Mouse (Mus musculus): Measurements from ENCODE around the gene Pard3b. TPM values are rescaled to one million over a fixed set of nuclear protein-coding genes. Genes with fewer than 3 reads are reported as not detected.

Gene Pard3b
- polyA plus RNA-seq, 1 experiment = 0.12 TPM

DNA sequence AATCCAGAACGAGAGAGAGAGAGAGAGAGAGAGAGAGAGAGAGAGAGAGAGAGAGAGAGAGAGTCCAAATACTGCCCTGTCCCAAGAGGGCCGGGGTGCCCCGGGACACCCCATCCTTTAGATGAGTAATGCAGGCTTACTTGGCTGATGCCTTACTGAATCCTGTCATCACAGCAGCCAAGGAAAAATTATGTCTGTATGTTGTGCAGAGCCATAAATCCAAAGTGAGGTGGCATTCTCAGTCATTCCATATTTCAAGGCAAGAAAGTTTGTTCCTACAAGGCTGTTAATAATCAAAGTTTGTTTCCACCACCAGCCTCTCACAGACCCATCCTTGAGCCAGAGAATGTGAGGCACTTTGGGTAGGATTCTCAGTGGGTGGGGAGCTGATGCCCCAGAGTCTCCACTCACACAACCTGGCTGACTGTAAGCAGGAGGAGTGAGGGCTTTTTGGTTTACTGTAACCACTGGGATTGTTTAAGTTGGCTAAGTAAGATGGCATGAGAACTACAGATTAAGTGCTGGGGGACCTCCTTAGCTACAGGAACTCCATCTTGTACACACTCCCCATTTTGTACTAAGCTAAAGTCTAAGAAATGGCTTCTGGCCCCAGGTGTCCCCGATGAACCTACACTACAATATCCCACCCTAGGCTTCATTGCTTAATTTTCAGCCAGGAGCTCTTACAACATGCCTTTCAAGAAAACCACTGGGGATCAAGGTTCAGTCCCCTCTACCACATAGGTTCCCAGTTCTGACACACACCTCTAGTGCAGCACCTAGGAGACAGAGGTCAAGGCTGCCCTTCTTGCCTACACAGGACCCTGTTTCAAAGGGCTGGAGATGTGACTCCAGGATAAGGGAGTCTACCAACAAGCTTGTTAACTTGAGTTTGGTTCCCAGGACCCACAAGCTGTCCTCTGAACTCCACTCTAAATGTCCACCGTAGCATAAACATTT lies 1027.4 kb downstream of the Pard3b start:
- no peaks in the 10 kb centered on the region for H3K4me1 ChIP-seq (ENCODE audit: control insufficient read depth, insufficient read depth, low read length)
- TF ChIP-seq POLR2A (IDR thresholded peaks at IDR 0.05; ENCODE audit: borderline replicate concordance, low read depth, low read length) (no peak), CTCF (IDR thresholded peaks at IDR 0.05; ENCODE audit: low read depth, low read length) (no peak)
- no peak overlapping the region for H3K27ac ChIP-seq (ENCODE audit: insufficient read depth, low read depth, low read length)
- H3K4me3 ChIP-seq (ENCODE audit: insufficient read depth, low read length) = no peak overlapping the region

DNA sequence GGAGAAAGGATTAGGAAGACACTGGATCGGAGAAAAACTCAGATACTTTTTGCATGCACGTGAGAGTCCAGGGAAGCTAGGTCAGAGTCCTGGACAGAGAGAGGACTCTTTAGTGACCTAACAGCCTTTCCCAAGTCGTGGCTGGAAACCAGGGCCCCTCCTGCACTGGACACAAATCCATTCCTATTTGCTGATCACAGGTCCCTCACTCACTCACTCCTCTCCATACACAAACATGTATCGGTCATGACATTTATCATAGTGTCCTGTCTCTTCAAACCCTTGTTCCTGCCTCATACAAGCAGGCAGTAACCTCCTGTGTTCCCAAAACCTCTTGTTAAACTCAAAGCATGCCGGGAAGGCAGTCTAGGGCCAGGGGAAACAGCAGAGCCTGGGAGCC lies 1028.2 kb downstream of the Pard3b start:
- no peak for TF ChIP-seq CTCF (IDR thresholded peaks at IDR 0.05; ENCODE audit: low read depth, low read length)
- no peak for TF ChIP-seq POLR2A (IDR thresholded peaks at IDR 0.05; ENCODE audit: borderline replicate concordance, low read depth, low read length)
- H3K27ac ChIP-seq (ENCODE audit: insufficient read depth, low read depth, low read length) = no peak overlapping the region
- H3K4me1 ChIP-seq (ENCODE audit: control insufficient read depth, insufficient read depth, low read length) = no peaks in the 10 kb centered on the region
- no peak overlapping the region for H3K4me3 ChIP-seq (ENCODE audit: insufficient read depth, low read length)

DNA sequence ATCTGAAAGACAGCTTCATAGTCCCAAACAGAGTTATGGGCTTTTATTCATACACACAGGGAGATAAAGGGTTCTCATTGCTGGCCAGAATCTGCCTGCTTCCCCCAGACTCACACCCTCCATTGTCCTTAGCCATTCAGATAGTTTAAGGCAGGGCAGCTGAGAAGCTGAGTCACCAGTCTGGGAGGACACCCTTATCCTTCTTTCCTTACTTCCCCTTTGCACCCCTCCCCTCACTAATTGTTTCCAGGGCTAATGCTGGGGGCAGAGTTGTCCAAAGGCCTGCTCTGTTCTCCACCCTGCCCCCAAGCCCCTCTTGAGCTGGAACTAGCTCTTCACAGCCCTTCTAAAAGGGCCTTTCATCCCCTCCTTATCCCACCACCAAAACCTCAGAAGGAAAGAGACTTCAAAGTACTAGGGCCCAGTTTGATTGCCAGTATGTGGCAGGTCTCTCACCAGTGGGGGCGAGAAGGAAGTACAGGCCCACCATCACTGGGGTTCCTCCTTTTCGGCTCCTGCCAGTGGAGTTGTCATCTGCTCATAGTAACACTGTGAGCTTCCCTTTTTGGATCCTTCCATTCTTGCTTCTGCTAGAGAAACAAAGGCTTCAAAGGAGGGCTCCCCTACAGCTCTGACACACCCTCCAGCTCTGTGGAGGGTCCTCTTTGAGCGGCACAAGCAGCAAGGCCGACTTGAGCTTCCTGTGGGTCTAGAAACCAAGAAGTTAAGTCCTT lies 1040.2 kb downstream of the Pard3b start:
- Histone ChIP-seq H3K4me1 (ENCODE audit: control insufficient read depth, insufficient read depth, low read length) (peaks cover 18% of the 10 kb centered on the region), H3K27ac (ENCODE audit: insufficient read depth, low read depth, low read length) (peak overlapping the region; percentile 78), H3K4me3 (ENCODE audit: insufficient read depth, low read length) (no peak overlapping the region)
- TF ChIP-seq CTCF (IDR thresholded peaks at IDR 0.05; ENCODE audit: low read depth, low read length) = no peak
- TF ChIP-seq POLR2A (IDR thresholded peaks at IDR 0.05; ENCODE audit: borderline replicate concordance, low read depth, low read length) = no peak

DNA sequence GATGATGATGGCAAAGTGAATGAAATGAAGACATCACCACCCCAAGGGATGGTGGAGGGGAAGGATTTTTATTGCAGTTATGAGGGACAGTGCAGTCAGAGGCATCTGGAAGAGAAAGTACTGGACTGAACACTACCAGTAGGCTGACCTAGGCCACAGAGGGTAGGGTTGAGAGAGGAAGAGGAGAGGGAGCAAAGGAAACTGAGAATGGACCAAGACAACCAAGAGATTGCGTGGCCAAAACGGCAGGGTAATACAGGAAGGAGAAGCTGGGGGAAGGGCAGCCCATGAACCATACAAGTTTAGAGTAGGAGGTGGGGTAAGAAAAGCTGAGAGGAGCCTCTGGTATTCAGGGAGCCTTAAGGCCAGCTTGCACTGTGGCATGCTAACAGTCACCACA lies 1040.8 kb downstream of the Pard3b start:
- peaks cover 18% of the 10 kb centered on the region for H3K4me1 ChIP-seq (ENCODE audit: control insufficient read depth, insufficient read depth, low read length)
- no peak for TF ChIP-seq POLR2A (IDR thresholded peaks at IDR 0.05; ENCODE audit: borderline replicate concordance, low read depth, low read length)
- no peak for TF ChIP-seq CTCF (IDR thresholded peaks at IDR 0.05; ENCODE audit: low read depth, low read length)
- peak overlapping the region; percentile 78 for H3K27ac ChIP-seq (ENCODE audit: insufficient read depth, low read depth, low read length)
- H3K4me3 ChIP-seq (ENCODE audit: insufficient read depth, low read length) = no peak overlapping the region

DNA sequence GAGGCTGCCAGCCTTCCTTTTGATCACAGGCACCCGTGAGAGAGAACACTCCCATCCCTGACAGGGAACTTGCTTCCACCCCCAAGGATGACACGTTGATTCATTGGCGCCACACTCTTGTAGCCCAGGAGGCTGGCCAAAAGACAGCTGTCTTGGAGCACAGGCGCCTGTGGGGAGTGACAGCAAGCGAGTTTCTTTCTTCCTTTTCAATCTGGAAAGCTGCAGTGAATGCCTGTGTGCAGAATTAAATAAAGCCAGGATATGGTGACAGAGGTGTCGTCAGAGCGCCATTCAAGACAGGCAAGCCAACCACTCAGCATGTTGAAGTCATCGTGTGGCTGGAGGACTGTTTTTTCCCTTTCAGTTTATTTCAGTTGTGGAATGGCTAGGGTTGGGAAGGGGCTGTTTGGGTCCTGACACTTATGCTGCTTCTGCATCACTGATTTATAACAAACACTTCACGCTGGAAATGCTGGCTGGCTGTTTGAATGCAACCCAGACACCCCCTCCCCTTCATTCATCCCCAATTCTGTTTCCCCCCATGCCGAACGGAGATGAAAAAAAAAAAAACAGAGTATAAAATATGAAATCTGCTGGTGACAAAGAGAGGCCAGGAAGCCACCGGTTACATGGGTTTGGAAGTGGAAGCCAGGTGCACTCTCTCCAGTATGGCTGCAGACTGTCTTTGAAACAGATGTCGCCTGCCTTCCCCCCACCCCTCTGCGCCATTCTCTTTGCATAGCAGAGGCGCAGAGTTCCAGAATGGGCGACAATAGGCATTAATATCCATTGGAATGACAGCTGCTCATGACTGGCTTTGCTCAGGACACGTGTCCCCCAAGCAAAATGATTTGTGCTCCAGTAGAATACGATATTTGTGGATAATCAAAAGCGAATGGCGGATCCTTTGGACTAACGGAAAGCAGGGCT lies 1044.1 kb downstream of the Pard3b start:
- no peak for TF ChIP-seq CTCF (IDR thresholded peaks at IDR 0.05; ENCODE audit: low read depth, low read length)
- no peak for TF ChIP-seq POLR2A (IDR thresholded peaks at IDR 0.05; ENCODE audit: borderline replicate concordance, low read depth, low read length)
- no peak overlapping the region for H3K27ac ChIP-seq (ENCODE audit: insufficient read depth, low read depth, low read length)
- no peak overlapping the region for H3K4me3 ChIP-seq (ENCODE audit: insufficient read depth, low read length)
- peaks cover 18% of the 10 kb centered on the region for H3K4me1 ChIP-seq (ENCODE audit: control insufficient read depth, insufficient read depth, low read length)

DNA sequence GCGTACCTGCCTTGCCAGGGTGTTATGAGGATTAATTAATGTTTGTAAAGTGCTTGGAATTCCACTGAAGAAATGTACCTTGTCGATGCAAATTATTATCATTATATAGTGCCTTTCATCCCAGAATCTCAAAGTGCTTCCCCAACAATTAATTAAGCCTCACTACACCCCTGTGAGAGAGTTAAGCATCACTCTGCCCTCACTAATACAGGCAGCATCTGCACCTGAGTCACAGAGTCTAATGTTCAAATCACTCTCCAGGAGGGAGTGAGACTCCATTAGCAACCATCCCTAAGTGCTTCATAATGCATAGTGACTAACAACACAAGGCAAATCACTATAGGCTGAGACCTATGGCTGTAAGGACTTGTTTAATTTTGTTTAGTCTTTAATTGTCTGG lies 1044.9 kb downstream of the Pard3b start:
- H3K27ac ChIP-seq (ENCODE audit: insufficient read depth, low read depth, low read length) = no peak overlapping the region
- H3K4me3 ChIP-seq (ENCODE audit: insufficient read depth, low read length) = no peak overlapping the region
- H3K4me1 ChIP-seq (ENCODE audit: control insufficient read depth, insufficient read depth, low read length) = peaks cover 12% of the 10 kb centered on the region
- TF ChIP-seq CTCF (IDR thresholded peaks at IDR 0.05; ENCODE audit: low read depth, low read length) (no peak), POLR2A (IDR thresholded peaks at IDR 0.05; ENCODE audit: borderline replicate concordance, low read depth, low read length) (no peak)

DNA sequence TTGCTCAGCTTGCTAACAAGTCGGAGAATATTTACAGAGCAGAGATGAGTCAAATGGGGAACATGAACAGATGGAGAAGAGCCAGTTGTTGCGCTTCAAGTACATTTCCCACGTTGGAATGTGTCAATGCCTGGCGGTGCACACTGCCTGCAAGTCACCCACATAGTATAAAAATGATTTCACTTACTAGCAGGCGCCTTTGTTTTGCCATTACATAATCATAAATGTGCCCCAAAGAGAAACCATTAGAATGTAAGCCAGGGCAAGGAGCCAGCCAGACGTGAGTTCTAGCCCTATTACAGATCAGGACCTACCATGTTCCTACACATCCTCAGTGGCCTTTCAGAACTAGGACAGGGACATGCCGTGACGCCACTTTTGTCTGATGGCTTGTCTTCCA lies 1048.9 kb downstream of the Pard3b start:
- H3K4me3 ChIP-seq (ENCODE audit: insufficient read depth, low read length) = no peak overlapping the region
- H3K4me1 ChIP-seq (ENCODE audit: control insufficient read depth, insufficient read depth, low read length) = peaks cover 18% of the 10 kb centered on the region
- TF ChIP-seq CTCF (IDR thresholded peaks at IDR 0.05; ENCODE audit: low read depth, low read length) (no peak), POLR2A (IDR thresholded peaks at IDR 0.05; ENCODE audit: borderline replicate concordance, low read depth, low read length) (no peak)
- no peak overlapping the region for H3K27ac ChIP-seq (ENCODE audit: insufficient read depth, low read depth, low read length)

DNA sequence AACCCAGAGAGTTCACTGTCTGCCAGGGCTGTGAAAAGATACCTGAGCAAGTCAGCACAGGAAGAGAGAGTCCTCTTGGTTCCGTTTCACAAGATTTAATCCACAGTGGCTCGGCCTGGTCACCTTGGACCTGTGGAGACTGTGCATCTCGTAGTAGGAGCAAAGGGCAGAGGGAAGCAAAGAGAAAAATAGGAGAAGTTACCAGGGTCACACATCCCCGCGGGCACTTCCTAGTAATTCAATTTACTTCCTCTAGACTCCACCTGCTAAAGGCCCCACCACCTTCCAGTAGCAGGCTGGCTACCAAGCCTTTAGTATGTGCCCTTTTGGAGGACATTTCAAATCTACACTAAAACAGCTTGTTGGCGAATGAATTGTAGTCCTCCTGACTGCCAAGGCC lies 1052.6 kb downstream of the Pard3b start:
- Histone ChIP-seq H3K27ac (ENCODE audit: insufficient read depth, low read depth, low read length) (no peak overlapping the region), H3K4me1 (ENCODE audit: control insufficient read depth, insufficient read depth, low read length) (peaks cover 18% of the 10 kb centered on the region), H3K4me3 (ENCODE audit: insufficient read depth, low read length) (no peak overlapping the region)
- no peak for TF ChIP-seq POLR2A (IDR thresholded peaks at IDR 0.05; ENCODE audit: borderline replicate concordance, low read depth, low read length)
- no peak for TF ChIP-seq CTCF (IDR thresholded peaks at IDR 0.05; ENCODE audit: low read depth, low read length)

Measured in bone marrow macrophage, adult 2 months (primary cell).